In genomic region chr8:84713381-84713780, GRCm38 (mm10) we compare ENCODE assay signal across 9 mouse cellular contexts. TPM values are rescaled to one million over a fixed set of nuclear protein-coding genes. Genes with fewer than 3 reads are reported as not detected.
A peak's percentile ranks its signal among the peaks of the same experiment; 100 is the strongest.
DNase-seq lines count a peak whose midpoint lies in the region; ATAC-seq and TF ChIP-seq lines count a peak whose summit lies in the region.
"Had no signal": no experiment of that assay in that cellular context is flagged by ENCODE, and none has a peak within 500 bp of the region (broad histone marks: within the 10 kb centered on the region; RNA-seq: fewer than 3 reads in every experiment).

No protein-coding gene starts in this region.

- peaks cover 23% of the 10 kb centered on the region for H3K27me3 ChIP-seq in heart, embryonic 14.5 days (ENCODE audit: control insufficient read depth, insufficient read depth, low read length)
- H3K27me3 ChIP-seq in hindbrain, embryonic 10.5 days (ENCODE audit: insufficient read depth, poor library complexity, severe bottlenecking) = peaks cover 100% of the 10 kb centered on the region
- peaks cover 72% of the 10 kb centered on the region for H3K27me3 ChIP-seq in midbrain, embryonic 11.5 days (ENCODE audit: control insufficient read depth, insufficient read depth, low read length)

- no peak for DNase-seq in heart, adult 18-20 months
- DNase-seq in brain, embryonic 14.5 days (ENCODE audit: low read depth) = peak; percentile 68
- DNase-seq in hindbrain, embryonic 10.5 days (ENCODE audit: low spot score) = no peak
- no peak for DNase-seq in midbrain, embryonic 11.5 days (ENCODE audit: low spot score, missing footprints)
- DNase-seq in urinary bladder, postnatal 25 days (ENCODE audit: low spot score) = no peak
- DNase-seq in embryo, embryonic 10.5 days (ENCODE audit: low spot score) = no peak
- no peak for DNase-seq in spleen, adult 12 weeks (ENCODE audit: low spot score)

- H3K4me3 ChIP-seq in heart, embryonic 14.5 days (ENCODE audit: control insufficient read depth in 1 of 2, insufficient read depth in 1 of 2, low read depth in 1 of 2, low read length in 2 of 2) = no peak overlapping the region
- H3K4me3 ChIP-seq in hindbrain, embryonic 10.5 days = no peak overlapping the region
- no peak overlapping the region for H3K4me3 ChIP-seq in midbrain, embryonic 11.5 days (ENCODE audit: low read depth, low read length)

- peak overlapping the region; percentile 1; the same call in 1 of the 2 replicates for H3K9ac ChIP-seq in heart, embryonic 14.5 days (ENCODE audit: low read length)
- H3K9ac ChIP-seq in midbrain, embryonic 11.5 days (ENCODE audit: low read length) = no peak overlapping the region; the same call in 1 of the 2 replicates

- TF ChIP-seq CTCF in brain, embryonic 14.5 days (IDR thresholded peaks at IDR 0.05; ENCODE audit: borderline replicate concordance, extremely low read depth, insufficient read depth, insufficient read length) = no peak

- no peaks in the 10 kb centered on the region for H3K9me3 ChIP-seq in heart, embryonic 14.5 days (ENCODE audit: control insufficient read depth, low read length)
- no peaks in the 10 kb centered on the region for H3K9me3 ChIP-seq in hindbrain, embryonic 10.5 days
- H3K9me3 ChIP-seq in midbrain, embryonic 11.5 days (ENCODE audit: control insufficient read depth, low read length) = no peaks in the 10 kb centered on the region

- ATAC-seq in heart, embryonic 14.5 days (ENCODE audit: insufficient number of reproducible peaks, insufficient read depth, low FRiP score, low read depth) = no peak
- no peak for ATAC-seq in midbrain, embryonic 11.5 days (ENCODE audit: low FRiP score)

- no peak overlapping the region for H3K4me2 ChIP-seq in heart, embryonic 14.5 days (ENCODE audit: low read length)
- H3K4me2 ChIP-seq in midbrain, embryonic 11.5 days = no peak overlapping the region

- H3K27ac ChIP-seq in heart, embryonic 14.5 days (replicated peaks in 1 of 2; ENCODE audit: control insufficient read depth in 1 of 2, insufficient read depth in 1 of 2, low read depth in 2 of 2, low read length in 2 of 2) = peak overlapping the region; percentile 59 to 88
- H3K27ac ChIP-seq in hindbrain, embryonic 10.5 days = peak overlapping the region; percentile 75; the same call in 1 of the 2 replicates
- peak overlapping the region; percentile 69 for H3K27ac ChIP-seq in midbrain, embryonic 11.5 days (ENCODE audit: low read depth, low read length)

- H3K4me1 ChIP-seq in heart, embryonic 14.5 days (ENCODE audit: control insufficient read depth in 2 of 2, insufficient read depth in 2 of 2, low read length in 2 of 2) = peaks cover 34 to 54% of the 10 kb centered on the region in 2 experiments
- H3K4me1 ChIP-seq in hindbrain, embryonic 10.5 days (replicated peaks) = peaks cover 63% of the 10 kb centered on the region
- peaks cover 43% of the 10 kb centered on the region for H3K4me1 ChIP-seq in midbrain, embryonic 11.5 days (ENCODE audit: control insufficient read depth, insufficient read depth, low read length)

- TF ChIP-seq POLR2A in brain, embryonic 14.5 days (IDR thresholded peaks at IDR 0.05; ENCODE audit: borderline replicate concordance, extremely low read depth, insufficient read depth, insufficient read length, poor library complexity, severe bottlenecking) = no peak

- WGBS in heart, embryonic 14.5 days = 61% methylated on average over 4 of the region's 4 CpGs
- WGBS in hindbrain, embryonic 10.5 days = 51% methylated on average over 4 of the region's 4 CpGs
- WGBS in midbrain, embryonic 11.5 days = 46% methylated on average over 4 of the region's 4 CpGs

- peaks cover 17% of the 10 kb centered on the region for H3K36me3 ChIP-seq in heart, embryonic 14.5 days (ENCODE audit: control insufficient read depth, insufficient read depth, low read length)
- no peaks in the 10 kb centered on the region for H3K36me3 ChIP-seq in hindbrain, embryonic 10.5 days
- no peaks in the 10 kb centered on the region for H3K36me3 ChIP-seq in midbrain, embryonic 11.5 days (ENCODE audit: control insufficient read depth, insufficient read depth, low read length)

RNA-seq across cellular contexts. Expression of gene G430095P16Rik, which starts 9.4 kb away (rescaled TPM):
- 5.2 and 5.9 TPM in 2 replicates for polyA plus RNA-seq in heart, embryonic 14.5 days (2014; fragmentation: Nextera tagmentation; extraction: Ambion mirVana)
- under 1 TPM; 0.40 to 0.69 TPM for total RNA-seq in heart, adult 18-20 months (2021)
- 0.92 and 1.5 TPM in 2 replicates for polyA plus RNA-seq in brain, embryonic 14.5 days (2012; rRNA removed)
- 0.54 and 1.9 TPM in 2 replicates for polyA plus RNA-seq in hindbrain, embryonic 10.5 days (2016; fragmentation: Nextera tagmentation; extraction: Ambion mirVana)
- 1.6 and 1.9 TPM in 2 replicates for polyA plus RNA-seq in midbrain, embryonic 11.5 days (2014; fragmentation: Nextera tagmentation; extraction: Ambion mirVana)
- total RNA-seq: left cerebral cortex, postnatal 36 days had no signal

RNA-seq across cellular contexts. Expression of gene Lyl1, which starts 12.1 kb away (rescaled TPM):
- polyA plus RNA-seq in heart, embryonic 14.5 days (2014; fragmentation: Nextera tagmentation; extraction: Ambion mirVana) = 12.1 and 13.7 TPM in 2 replicates
- 1 to 10 TPM; 3.1 to 4.4 TPM for total RNA-seq in heart, adult 18-20 months (2021)
- 3.4 and 4.7 TPM in 2 replicates for polyA plus RNA-seq in brain, embryonic 14.5 days (2012; rRNA removed)
- 5.6 and 6.5 TPM in 2 replicates for polyA plus RNA-seq in hindbrain, embryonic 10.5 days (2016; fragmentation: Nextera tagmentation; extraction: Ambion mirVana)
- 5.1 and 6.5 TPM in 2 replicates for polyA plus RNA-seq in midbrain, embryonic 11.5 days (2014; fragmentation: Nextera tagmentation; extraction: Ambion mirVana)

RNA-seq across cellular contexts. Expression of gene Nacc1, which starts 25.7 kb away (rescaled TPM):
- polyA plus RNA-seq in heart, embryonic 14.5 days (2014; fragmentation: Nextera tagmentation; extraction: Ambion mirVana) = 15.1 and 17.4 TPM in 2 replicates
- 10 to 100 TPM; 31.4 to 32.7 TPM for total RNA-seq in heart, adult 18-20 months (2021)
- 81.8 and 87.0 TPM in 2 replicates for polyA plus RNA-seq in brain, embryonic 14.5 days (2012; rRNA removed)
- 25.2 and 28.9 TPM in 2 replicates for polyA plus RNA-seq in hindbrain, embryonic 10.5 days (2016; fragmentation: Nextera tagmentation; extraction: Ambion mirVana)
- 18.6 and 21.4 TPM in 2 replicates for polyA plus RNA-seq in midbrain, embryonic 11.5 days (2014; fragmentation: Nextera tagmentation; extraction: Ambion mirVana)

RNA-seq across cellular contexts. Expression of gene Trmt1, which starts 27.3 kb away (rescaled TPM):
- polyA plus RNA-seq in heart, embryonic 14.5 days (2014; fragmentation: Nextera tagmentation; extraction: Ambion mirVana) = 46.1 and 50.0 TPM in 2 replicates
- total RNA-seq in heart, adult 18-20 months (2021) = 10 to 100 TPM; 34.2 to 45.1 TPM
- polyA plus RNA-seq in brain, embryonic 14.5 days (2012; rRNA removed) = 113 and 120 TPM in 2 replicates
- 57.8 and 65.9 TPM in 2 replicates for polyA plus RNA-seq in hindbrain, embryonic 10.5 days (2016; fragmentation: Nextera tagmentation; extraction: Ambion mirVana)
- 39.9 and 45.6 TPM in 2 replicates for polyA plus RNA-seq in midbrain, embryonic 11.5 days (2014; fragmentation: Nextera tagmentation; extraction: Ambion mirVana)

RNA-seq across cellular contexts. Expression of gene Ier2, which starts 50.7 kb away (rescaled TPM):
- 36.4 and 43.8 TPM in 2 replicates for polyA plus RNA-seq in heart, embryonic 14.5 days (2014; fragmentation: Nextera tagmentation; extraction: Ambion mirVana)
- 10 to 100 TPM; 11.2 to 13.4 TPM for total RNA-seq in heart, adult 18-20 months (2021)
- polyA plus RNA-seq in brain, embryonic 14.5 days (2012; rRNA removed) = 7.3 and 11.0 TPM in 2 replicates
- 89.9 and 94.7 TPM in 2 replicates for polyA plus RNA-seq in hindbrain, embryonic 10.5 days (2016; fragmentation: Nextera tagmentation; extraction: Ambion mirVana)
- 49.9 and 52.9 TPM in 2 replicates for polyA plus RNA-seq in midbrain, embryonic 11.5 days (2014; fragmentation: Nextera tagmentation; extraction: Ambion mirVana)
